In the genomic region with DNA sequence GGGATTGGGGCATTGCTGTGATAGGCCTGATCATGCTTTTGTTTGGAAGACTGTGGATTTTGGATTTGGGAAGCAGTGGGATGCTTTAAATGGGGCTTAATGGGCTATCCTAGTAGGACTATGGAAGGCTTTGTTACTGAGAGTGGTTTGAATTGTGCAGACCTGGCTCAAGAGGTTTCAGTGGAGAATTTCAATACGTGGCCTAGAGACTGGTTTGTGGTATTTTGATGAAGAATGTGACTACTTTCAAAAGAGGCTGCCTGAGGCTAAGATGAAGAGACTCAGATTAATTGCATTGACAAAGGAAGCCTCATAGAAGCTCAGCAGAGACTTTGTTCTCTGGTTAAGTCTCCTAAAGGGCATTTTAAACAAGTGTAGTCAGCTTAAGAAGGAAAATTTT, we compare ENCODE assay signal across 21 mouse cellular contexts. TPM values are rescaled to one million over a fixed set of nuclear protein-coding genes. Genes with fewer than 3 reads are reported as not detected.
"Had no signal": no experiment of that assay in that cellular context is flagged by ENCODE, and none has a peak within 500 bp of the region (broad histone marks: within the 10 kb centered on the region; RNA-seq: fewer than 3 reads in every experiment).

No protein-coding gene starts in this region.

- H3K4me2 ChIP-seq: lung, embryonic 15.5 days; midbrain, embryonic 12.5 days; neural tube, embryonic 12.5 days had no signal

- H3K9ac ChIP-seq: liver, postnatal 0 days; lung, embryonic 15.5 days; midbrain, embryonic 12.5 days; neural tube, embryonic 12.5 days had no signal

- DNase-seq: liver, postnatal 0 days; lung, adult 2 months; lung, postnatal 14 days; lung, postnatal 36 days; midbrain, embryonic 14.5 days; right cerebral cortex, postnatal 14 days; right cerebral cortex, postnatal 4 days; spleen, adult 18-20 months; thymus, adult 18-20 months; thymus, postnatal 14 days; thymus, postnatal 36 days had no signal

- H3K36me3 ChIP-seq: lung, embryonic 15.5 days; midbrain, embryonic 10.5 days; midbrain, embryonic 12.5 days; neural tube, embryonic 12.5 days had no signal

- H3K27me3 ChIP-seq: lung, embryonic 15.5 days; midbrain, embryonic 12.5 days; neural tube, embryonic 12.5 days had no signal

- ATAC-seq: liver, postnatal 0 days; lung, postnatal 0 days had no signal

- H3K4me3 ChIP-seq: lung, embryonic 15.5 days; midbrain, embryonic 10.5 days; midbrain, embryonic 12.5 days; neural tube, embryonic 12.5 days had no signal

- H3K27ac ChIP-seq: lung, embryonic 15.5 days; midbrain, embryonic 10.5 days; midbrain, embryonic 12.5 days; neural tube, embryonic 12.5 days had no signal

- H3K9me3 ChIP-seq: lung, embryonic 15.5 days; midbrain, embryonic 10.5 days; midbrain, embryonic 12.5 days; neural tube, embryonic 12.5 days had no signal

RNA-seq across cellular contexts. Expression of a gene that starts 37.1 kb away (rescaled TPM):
- total RNA-seq: megakaryocyte-erythroid progenitor cell, adult 5-6 weeks; monocyte, adult 5-6 weeks; neutrophil, adult 5-6 weeks had no signal
- polyA plus RNA-seq: lung, adult 2 months; small intestine, adult 2 months; stomach, embryonic 14.5 days had no signal
